Mouse (Mus musculus) gastrocnemius, postnatal 14 days (tissue): ENCODE measurements at regions not wholly inside any gene's neighbourhood (a gene's known extent, or its start where the extent isn't known, plus 50 kb on each side); places are given as distances from the start of the nearest gene placed in this dataset.
A peak's percentile ranks its signal among the peaks of the same experiment; 100 is the strongest.
"Not testable (repeated sequence)": the region's sequence is repeated elsewhere in the genome, so short reads cannot be mapped to it uniquely, and the experiment has no call there.

Source experiments
- DNase-seq: peaks from one replicate; pipeline ENCODE4 v3.0.0; 2021; ENCODE audit warnings: mixed read lengths
- intact Hi-C: fragments of 180-260 bp; cut with DNase I; formaldehyde crosslinking; loops from one replicate; pipeline ENCODE4 v1.15.1; 2025; ENCODE audit warnings: low total_unique reads

GRCm38 (mm10) chr10:95773425-95773980, 69.2 kb downstream of the Gm33543 start:
- intact Hi-C loops: no loop called here
- DNase-seq: peak; percentile 18

- intact Hi-C loops: no loop called here
- DNase-seq: no peak
These were observed 69.8 kb downstream of the Gm33543 start for GRCm38 (mm10) chr10:95772811-95773424.

GRCm38 (mm10) chr10:95768974-95769373, 73.8 kb downstream of the Gm33543 start:
- intact Hi-C loops: no loop called here
- DNase-seq: no peak

GRCm38 (mm10) chr10:95767526-95768161, 75.1 kb downstream of the Gm33543 start:
- DNase-seq: no peak
- intact Hi-C loops: no loop called here

- intact Hi-C loops: no loop called here
- no peak for DNase-seq
These were observed 78.6 kb downstream of the Gm33543 start for GRCm38 (mm10) chr10:95764129-95764528.

GRCm38 (mm10) chr10:95762632-95763031, 80.1 kb downstream of the Gm33543 start:
- DNase-seq: no peak
- intact Hi-C loops: no loop called here

- no peak for DNase-seq
- intact Hi-C loops: no loop called here
These were observed 80.8 kb downstream of the Gm33543 start for GRCm38 (mm10) chr10:95761969-95762368.

GRCm38 (mm10) chr10:95760121-95760870, 82.4 kb downstream of the Gm33543 start:
- intact Hi-C loops: no loop called here
- DNase-seq: peak; percentile 12

GRCm38 (mm10) chr10:95758181-95758580, 84.5 kb downstream of the Gm33543 start:
- no peak for DNase-seq
- intact Hi-C loops: no loop called here

GRCm38 (mm10) chr10:95755429-95755828, 82.2 kb upstream of the Anapc15-ps start:
- intact Hi-C loops: no loop called here

GRCm38 (mm10) chr10:95753396-95753905, 80.2 kb upstream of the Anapc15-ps start:
- no peak for DNase-seq
- intact Hi-C loops: no loop called here

More at GRCm38 (mm10) chr10:95755429-95755828, 82.2 kb upstream of the Anapc15-ps start:
- no peak for DNase-seq

- DNase-seq: no peak
- intact Hi-C loops: no loop called here
These were observed 75.1 kb upstream of the Anapc15-ps start for GRCm38 (mm10) chr10:95748360-95748759.

- no peak for DNase-seq
- intact Hi-C loops: no loop called here
These were observed 74.7 kb upstream of the Anapc15-ps start for GRCm38 (mm10) chr10:95747939-95748338.

GRCm38 (mm10) chr10:95745834-95746620, 72.8 kb upstream of the Anapc15-ps start:
- no peak for DNase-seq
- intact Hi-C loops: no loop called here

GRCm38 (mm10) chr10:95745254-95745653, 72.0 kb upstream of the Anapc15-ps start:
- intact Hi-C loops: no loop called here
- DNase-seq: no peak

- intact Hi-C loops: no loop called here
- no peak for DNase-seq
These were observed 70.4 kb upstream of the Anapc15-ps start for GRCm38 (mm10) chr10:95743627-95744026.

GRCm38 (mm10) chr10:95739421-95739820, 66.2 kb upstream of the Anapc15-ps start:
- intact Hi-C loops: no loop called here
- no peak for DNase-seq

- intact Hi-C loops, DNase-seq: not testable (repeated sequence)
These were observed 63.5 kb upstream of the Anapc15-ps start for GRCm38 (mm10) chr10:95736743-95737142.

- no peak for DNase-seq
- intact Hi-C loops: no loop called here
These were observed 57.8 kb upstream of the Anapc15-ps start for GRCm38 (mm10) chr10:95731001-95731400.
